Mouse (Mus musculus): ENCODE measurements around the gene Rasip1.

Rasip1 gene

GRCm38 (mm10) chr7:45624718-45625117 is 2.6 kb upstream of the Rasip1 start:
- no peak for DNase-seq (ENCODE audit: low spot score in 2 of 2)

- no peak for DNase-seq (ENCODE audit: low spot score in 2 of 2)
These were observed 1.8 kb upstream of the Rasip1 start for GRCm38 (mm10) chr7:45625481-45625880.

GRCm38 (mm10) chr7:45626571-45627076 is 664 bp upstream of the Rasip1 start:
- DNase-seq (ENCODE audit: low spot score in 2 of 2): no peak

- peak; percentile 85 to 90 for DNase-seq (ENCODE audit: low spot score in 2 of 2)
These were observed 1.3 kb downstream of the Rasip1 start for GRCm38 (mm10) chr7:45628364-45629294.

GRCm38 (mm10) chr7:45630064-45630907 is 3.0 kb downstream of the Rasip1 start:
- no peak for DNase-seq (ENCODE audit: low spot score in 2 of 2)

- DNase-seq (ENCODE audit: low spot score in 2 of 2): peak in 1 of 2 experiments; percentile 51
These were observed 5.2 kb downstream of the Rasip1 start for GRCm38 (mm10) chr7:45632499-45632898.

- no peak for DNase-seq (ENCODE audit: low spot score in 2 of 2)
These were observed 7.8 kb downstream of the Rasip1 start for GRCm38 (mm10) chr7:45634946-45635681.

GRCm38 (mm10) chr7:45635711-45636688 is 8.7 kb downstream of the Rasip1 start:
- DNase-seq (ENCODE audit: low spot score in 2 of 2): no peak

GRCm38 (mm10) chr7:45637710-45638109 is 10.4 kb downstream of the Rasip1 start:
- DNase-seq (ENCODE audit: low spot score in 2 of 2): no peak

- peak; percentile 91 to 94 for DNase-seq (ENCODE audit: low spot score in 2 of 2)
These were observed 11.5 kb downstream of the Rasip1 start for GRCm38 (mm10) chr7:45638623-45639401.

- DNase-seq (ENCODE audit: low spot score in 2 of 2): no peak
These were observed 12.3 kb downstream of the Rasip1 start, which contains the start of gene Mamstr for GRCm38 (mm10) chr7:45639561-45640027. Mamstr (plus strand) TSS chr7:45639977.

GRCm38 (mm10) chr7:45640191-45640957 is 13.1 kb downstream of the Rasip1 start:
- no peak for DNase-seq (ENCODE audit: low spot score in 2 of 2)

- peak in 1 of 2 experiments; percentile 54 for DNase-seq (ENCODE audit: low spot score in 2 of 2)
These were observed 14.2 kb downstream of the Rasip1 start for GRCm38 (mm10) chr7:45641391-45642040.

GRCm38 (mm10) chr7:45642083-45642482 is 14.8 kb downstream of the Rasip1 start:
- DNase-seq (ENCODE audit: low spot score in 2 of 2): no peak

GRCm38 (mm10) chr7:45642503-45643255 is 15.4 kb downstream of the Rasip1 start:
- DNase-seq (ENCODE audit: low spot score in 2 of 2): no peak

GRCm38 (mm10) chr7:45643441-45644178 is 16.3 kb downstream of the Rasip1 start:
- peak; percentile 94 to 97 for DNase-seq (ENCODE audit: low spot score in 2 of 2)

- no peak for DNase-seq (ENCODE audit: low spot score in 2 of 2)
These were observed 16.9 kb downstream of the Rasip1 start for GRCm38 (mm10) chr7:45644183-45644582.
